Mouse (Mus musculus) gastrocnemius, postnatal 10 days (tissue): ENCODE measurements around the gene Ano1. TPM values are rescaled to one million over a fixed set of nuclear protein-coding genes. Genes with fewer than 3 reads are reported as not detected.

Source experiments
- DNase-seq: peaks from one replicate; pipeline ENCODE4 v3.0.0; 2021; ENCODE audit warnings: mixed read lengths
- total RNA-seq, 2 experiments: library from RNA; stranded (reverse); gene quantifications; 2 replicates each; pipeline ENCODE4 v1.2.3; 2021

Ano1 gene
- total RNA-seq, 2 experiments from 2014 or later: 8.6 to 11.6 TPM

DNA sequence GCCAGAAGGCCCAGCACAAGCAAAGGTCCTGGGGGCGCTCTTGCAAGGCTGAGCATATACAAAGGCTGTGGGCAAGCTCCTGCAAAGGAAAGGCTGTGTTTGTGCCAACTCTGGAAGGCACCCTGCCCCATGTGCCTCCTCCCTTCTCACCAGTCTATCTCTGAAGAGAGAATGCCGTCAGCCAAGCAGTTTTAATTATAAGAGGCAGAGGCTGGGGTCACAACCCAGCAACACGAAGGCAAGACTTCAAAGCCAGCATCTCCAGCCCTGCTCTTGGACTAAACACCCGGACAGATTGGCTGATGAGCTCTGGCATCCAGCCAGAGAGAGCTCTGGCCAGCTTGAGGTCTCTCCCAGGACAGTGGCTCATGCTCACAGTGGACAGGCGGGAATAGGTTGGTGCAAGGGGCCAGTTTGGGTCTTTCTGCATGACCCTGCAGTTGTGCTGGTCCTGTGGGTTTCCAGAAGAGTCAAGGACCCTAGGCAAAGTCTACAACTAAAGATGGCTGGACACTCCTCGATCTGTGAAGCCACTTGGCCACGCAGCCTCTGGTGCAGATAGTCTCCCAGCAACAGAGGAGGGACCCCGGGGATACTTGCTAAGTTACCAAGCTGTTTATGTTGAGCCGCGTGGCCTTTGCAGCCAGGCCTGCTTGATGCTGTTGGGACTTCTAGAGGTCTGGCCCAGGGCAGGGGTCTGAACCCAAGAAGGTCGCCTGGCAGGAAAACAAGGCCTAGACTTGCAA is 12.9 kb upstream of the Ano1 start:
- DNase-seq: peak; percentile 40

DNA sequence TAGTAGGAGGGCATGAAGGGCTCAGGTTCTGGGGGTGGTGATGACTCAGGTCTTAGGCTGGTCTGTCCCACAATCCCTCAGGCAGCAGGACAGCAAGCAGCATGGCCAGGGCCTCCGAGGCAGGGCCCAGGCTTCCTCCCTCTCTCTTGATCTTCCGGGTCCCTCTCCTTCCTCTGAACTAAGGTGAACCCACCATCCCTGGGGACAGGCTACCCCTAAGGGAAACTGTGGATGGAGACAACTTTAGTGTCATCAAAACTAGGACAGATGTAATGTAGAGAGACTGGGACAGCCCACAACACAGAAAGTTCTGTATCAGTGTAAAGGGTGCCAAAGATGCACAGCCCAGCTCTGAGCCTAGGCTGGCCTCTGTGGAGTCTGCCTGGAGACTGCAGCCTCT is 12.2 kb upstream of the Ano1 start:
- no peak for DNase-seq

DNA sequence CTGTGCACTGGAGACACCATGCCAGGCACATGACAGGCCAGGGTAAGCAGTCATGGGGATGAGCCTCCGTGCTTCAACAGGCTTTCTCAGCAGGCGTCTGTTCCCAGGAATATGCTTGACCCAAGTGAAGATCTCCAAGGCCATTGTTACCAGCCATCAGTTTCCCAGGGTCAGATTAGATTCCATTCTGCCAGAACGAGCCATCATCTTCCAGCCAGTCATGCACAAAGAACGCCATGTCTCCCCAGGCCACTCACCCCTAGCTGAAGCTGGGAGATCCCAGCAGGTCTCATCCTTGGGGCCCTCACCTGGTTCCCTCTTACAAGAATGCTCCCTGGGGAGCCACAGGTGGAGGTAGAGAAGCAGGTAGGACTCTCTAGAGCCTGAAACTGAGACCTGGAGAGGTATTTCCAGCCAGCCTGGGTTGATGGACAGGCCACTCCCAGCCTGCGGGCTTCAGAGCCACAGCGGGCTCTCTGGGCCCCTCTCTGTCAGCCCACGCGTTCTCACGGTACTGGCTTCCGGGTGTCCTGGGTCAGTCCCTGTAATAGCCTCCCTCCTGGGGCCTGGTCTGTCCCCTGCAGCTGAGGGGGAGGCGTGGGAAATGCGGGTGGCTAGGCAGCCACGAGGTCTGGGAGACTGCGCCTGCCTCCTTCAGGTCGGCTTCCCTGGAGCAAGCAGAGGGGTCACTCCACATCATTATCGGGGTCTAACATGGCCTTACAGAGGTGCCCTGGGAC is 10.9 kb upstream of the Ano1 start:
- no peak for DNase-seq

DNA sequence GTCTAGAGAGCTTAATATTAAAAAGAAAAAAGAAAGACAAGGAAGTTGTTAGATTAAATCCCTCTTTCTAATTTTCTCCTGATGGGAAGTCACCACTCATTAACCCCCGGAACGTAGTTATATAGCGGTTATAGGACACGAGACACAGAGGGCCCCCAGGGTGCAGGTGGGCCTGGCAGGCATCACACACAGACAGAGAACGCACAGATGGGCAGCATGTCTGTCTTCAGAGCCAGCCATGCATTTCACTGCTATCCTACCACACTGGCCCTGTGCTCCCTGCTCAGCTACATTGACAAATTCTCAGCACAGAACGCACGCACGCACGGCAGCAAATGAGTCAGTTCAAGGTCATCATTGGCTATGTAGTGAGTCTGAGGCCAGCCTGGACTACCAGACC is 8.5 kb upstream of the Ano1 start:
- DNase-seq: no peak

DNA sequence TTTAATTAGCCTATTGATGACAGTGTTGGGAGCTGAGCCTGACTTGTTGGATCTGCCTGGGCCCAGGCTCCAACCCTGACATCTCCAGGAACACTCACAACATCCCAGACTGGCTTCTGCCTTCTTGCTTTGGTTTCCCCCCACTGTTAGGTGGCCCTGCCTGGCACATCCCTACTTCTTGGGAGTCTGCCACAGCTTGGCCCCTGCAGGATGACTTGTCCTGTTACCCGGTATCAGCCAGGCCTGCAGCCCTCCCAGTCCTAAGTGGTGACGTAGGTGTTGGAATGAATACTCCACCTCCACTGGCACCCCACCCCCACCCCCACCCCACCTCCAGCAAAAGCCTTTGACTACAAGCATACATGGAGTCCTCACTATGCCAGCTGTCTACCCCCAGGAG is 7.7 kb upstream of the Ano1 start:
- no peak for DNase-seq

DNA sequence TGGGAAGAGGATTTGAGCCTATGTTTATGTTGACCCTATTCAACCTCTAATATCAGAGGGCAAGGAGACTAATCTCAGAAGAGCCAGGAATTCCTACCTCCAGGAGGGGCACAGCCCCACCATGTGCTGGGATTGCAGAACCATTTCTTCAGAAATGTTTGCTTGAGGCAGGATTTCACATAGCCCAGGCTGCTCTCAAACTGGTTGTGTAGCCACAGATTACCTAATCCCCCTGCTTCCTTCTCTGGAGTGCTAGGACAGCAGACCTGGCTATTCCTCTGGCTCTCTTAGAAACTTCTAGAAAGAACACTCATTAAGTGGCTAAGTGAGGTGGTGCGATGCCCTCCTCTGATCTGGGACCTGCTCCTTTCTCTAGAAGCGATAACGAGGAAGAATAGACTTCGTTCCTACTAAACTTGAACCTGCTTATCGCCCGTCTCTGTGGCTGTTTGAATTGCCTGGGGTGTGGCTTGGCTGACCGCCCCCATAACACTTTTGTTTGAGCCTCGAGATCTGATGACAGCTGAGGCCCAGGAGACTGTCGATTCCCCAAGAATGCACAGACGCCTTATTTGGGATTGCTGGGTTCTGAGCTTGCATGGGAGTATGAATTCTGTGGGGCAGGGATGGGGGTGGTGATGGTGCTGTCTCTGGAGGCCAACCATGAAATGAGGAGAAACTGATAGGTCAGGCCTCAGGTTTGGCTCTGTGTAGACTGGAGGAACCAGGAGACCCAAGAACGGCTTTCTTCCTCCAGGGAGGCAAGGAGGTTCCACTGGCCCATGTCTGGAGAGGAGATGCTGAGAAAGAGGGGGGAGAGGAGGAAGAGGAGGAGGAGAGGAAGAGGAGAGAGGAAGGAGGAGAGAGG is 4.0 kb upstream of the Ano1 start:
- no peak for DNase-seq

DNA sequence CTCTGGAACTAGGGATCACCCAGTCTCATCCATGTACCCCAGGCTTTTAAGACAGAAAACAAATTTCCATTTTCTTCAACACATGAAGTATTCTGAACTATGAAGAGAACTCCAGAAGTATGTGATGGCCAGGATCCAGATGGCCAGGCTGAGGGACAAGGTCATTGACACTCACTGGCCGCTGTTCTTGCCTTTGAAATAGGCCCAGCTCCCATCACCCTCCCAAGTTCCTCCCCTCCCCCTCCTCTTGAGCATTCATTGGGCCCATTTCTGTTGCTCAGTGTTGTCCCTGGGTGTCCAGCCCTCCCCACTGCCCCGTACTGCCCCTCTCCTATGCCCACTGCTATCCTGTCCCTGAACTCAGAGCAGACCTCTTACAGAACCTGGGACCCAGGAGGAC is 2.9 kb upstream of the Ano1 start:
- DNase-seq: no peak

DNA sequence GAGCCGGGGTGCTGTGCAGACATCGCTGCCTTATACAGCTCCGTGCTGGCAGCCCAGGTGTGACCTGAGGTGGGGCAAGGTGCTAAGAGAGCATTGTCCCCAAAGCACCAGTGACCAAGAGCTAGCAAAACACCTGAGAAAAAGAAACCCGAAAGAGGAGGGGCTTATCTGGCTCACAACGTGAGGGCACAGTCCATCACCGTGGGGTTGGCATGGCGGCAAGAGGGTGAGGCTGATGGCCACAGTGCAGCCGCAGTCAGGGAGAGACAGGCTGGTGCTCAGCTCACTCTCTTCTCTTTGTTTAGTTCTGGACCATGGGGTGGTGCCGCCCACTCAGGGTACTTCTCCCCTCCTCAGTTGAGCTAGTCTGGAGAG is 1.9 kb upstream of the Ano1 start:
- no peak for DNase-seq

DNA sequence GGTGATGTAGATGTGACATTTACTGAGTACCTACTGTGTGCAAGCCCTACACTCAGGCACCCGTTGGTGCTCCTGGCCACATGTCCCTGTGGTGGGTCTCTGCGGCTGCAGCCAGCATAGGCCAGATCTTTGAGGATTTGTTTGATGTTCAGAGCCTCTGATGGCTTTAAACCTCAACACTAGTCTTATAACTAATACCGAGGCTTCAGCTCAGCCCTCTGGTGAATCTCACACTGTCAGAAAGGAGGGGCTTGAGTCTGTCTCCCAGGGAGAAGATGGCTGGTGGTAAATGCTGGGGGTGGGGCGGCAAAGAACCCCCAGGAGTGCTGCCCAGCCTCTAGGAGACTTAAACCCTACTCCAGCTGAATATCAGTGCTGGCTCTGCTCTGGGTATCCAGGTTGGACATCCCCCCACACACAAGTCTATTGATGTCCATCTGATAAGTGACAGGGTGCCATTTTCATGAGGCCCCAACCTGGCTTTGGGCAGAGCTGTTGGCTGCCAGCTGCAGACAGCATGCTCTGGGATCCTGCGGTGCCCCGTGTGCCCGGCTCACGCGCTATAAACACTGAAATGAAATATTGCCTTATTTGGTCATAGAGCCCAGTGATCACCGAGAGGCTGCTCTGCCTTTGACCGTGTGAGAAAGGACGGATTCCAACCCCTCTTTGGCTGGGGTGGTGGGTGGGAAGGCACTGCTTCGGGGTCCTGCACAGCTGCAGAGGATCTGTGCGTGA is 1.3 kb upstream of the Ano1 start:
- no peak for DNase-seq

DNA sequence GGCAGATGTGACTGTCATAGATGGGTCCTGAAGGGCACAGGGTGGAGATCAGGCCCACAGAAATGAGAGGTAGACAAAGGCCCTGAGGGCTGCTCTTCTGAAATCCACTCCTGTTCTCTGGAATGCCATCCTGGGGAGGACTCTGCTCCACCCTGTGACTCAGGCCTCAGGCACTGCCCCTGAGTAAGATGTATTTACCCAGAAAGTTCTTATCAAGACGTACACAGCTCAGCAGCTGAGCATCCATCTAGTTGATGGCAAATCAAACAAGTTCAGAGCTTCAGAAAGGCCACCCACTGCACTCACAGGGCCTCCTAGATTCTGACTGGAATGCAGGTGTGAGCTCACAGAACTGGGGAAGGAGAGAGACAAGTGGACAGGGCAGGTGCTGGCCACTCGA is 4.0 kb downstream of the Ano1 start:
- DNase-seq: no peak

DNA sequence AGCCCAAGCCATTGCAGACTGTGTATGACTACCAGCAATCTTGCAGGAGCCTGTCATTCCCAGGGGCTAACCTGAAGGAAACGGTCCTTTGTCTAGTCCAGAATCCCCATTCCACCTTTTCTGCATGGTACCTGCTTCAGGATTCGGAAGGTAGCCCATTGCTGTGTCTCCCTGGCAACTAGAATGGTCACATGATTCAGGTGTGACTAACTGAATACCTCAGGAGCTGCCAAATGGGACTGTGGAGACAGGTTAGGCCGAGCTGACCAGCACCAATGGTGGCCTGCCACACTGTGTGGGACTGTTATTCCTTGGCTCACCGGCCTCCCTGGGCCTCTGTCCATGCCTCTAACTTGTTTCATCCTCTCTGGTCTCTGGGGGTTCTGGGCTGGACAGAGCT is 5.3 kb downstream of the Ano1 start:
- DNase-seq: no peak

DNA sequence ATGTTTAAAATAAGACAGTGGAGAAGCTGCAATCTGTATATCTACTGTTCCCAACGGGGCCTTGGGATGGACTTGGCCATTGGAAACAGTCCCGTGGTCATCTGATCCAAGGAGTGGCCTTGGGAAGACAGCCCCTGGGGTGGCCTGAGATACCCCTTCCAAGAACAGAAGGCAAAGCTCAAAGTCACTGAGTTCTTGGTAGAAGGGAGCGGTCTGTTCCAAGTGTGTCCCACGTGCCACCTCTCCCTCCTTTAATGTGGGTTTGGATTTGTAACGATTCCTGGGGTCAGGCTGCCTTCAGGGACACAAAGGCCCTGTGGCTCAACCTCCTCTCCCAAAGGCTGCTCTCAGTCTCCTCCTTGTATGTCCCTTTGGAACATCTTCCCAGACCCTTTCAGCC is 7.9 kb downstream of the Ano1 start:
- DNase-seq: no peak

DNA sequence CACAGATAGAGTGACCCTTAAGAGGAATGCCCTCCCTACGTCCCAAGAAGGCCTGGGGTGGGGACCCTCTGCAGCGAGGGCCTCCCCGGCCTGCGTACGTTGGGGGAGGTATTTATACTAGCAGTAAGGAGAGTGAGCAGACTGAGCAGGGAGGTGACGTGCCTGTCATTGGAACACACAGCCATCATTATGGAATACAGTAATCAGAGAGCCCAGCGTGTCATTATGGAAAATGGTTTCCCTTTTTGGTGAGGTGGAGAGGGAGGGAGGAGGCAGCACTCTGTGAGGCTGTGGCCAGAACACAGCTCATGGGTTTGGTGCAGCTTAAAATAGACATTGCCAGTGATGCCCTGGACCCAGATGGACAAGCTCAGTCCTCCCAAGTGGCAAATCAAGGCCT is 11.1 kb downstream of the Ano1 start:
- DNase-seq: no peak

DNA sequence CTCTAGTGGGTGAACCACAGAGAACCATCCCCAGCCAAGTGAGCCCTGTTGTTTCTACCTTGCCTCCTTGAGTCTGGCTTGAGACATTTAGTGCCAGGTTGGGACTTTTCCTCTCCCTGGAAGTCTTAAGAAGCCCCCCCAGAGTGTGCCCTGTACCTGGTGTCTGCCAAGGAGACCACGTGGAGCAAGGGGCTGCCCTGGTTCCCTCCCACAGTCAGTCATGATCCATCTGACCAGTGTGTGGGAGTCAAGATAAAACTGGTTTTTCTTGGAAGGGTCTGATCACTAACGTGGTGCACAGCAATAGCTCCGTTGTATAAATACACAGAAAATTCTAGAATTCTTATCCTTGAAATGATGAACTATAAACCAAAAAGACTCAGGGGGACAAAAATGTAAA is 12.0 kb downstream of the Ano1 start:
- DNase-seq: no peak

DNA sequence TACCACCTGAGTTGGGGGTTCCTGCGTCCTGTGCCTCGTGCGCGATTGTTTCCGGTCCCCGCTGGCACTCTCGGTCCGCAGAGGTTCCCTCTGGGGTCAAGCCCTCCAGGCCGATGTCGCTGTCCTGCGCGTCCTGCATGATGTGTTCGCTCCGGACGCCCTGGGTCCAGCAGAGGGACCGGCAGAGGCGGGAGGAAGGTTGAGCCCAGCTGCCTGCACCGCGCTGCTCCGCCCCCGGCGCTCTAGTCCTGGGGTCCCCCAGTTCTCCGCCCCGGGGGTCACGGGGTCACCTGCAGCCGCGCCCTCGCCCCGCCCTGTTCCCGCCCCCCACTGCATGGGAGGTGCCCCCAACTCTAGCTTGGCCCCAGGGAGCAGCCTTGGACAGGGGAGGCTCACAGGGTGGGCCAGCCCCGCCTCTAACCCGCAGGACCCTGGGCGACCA is 13.4 kb downstream of the Ano1 start:
- DNase-seq: no peak

DNA sequence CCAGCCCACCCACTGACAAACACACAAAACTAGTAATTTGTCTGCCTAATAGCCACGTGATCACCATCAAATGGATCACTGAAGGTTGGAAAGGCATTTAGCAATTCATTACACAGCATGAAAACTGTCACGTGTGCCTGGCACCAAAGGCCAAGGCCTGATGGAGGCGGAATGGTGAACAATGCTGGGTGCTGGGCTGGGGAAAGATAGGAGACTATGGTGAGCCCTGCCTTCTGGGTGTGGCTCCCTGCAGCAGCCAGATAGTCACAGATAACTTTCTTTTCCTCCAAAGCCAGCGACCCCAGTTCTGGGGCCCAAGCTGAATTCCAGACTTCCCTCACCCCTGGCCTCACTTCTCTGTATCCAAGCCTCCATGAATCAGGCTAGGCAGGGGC is 19.9 kb downstream of the Ano1 start:
- no peak for DNase-seq

DNA sequence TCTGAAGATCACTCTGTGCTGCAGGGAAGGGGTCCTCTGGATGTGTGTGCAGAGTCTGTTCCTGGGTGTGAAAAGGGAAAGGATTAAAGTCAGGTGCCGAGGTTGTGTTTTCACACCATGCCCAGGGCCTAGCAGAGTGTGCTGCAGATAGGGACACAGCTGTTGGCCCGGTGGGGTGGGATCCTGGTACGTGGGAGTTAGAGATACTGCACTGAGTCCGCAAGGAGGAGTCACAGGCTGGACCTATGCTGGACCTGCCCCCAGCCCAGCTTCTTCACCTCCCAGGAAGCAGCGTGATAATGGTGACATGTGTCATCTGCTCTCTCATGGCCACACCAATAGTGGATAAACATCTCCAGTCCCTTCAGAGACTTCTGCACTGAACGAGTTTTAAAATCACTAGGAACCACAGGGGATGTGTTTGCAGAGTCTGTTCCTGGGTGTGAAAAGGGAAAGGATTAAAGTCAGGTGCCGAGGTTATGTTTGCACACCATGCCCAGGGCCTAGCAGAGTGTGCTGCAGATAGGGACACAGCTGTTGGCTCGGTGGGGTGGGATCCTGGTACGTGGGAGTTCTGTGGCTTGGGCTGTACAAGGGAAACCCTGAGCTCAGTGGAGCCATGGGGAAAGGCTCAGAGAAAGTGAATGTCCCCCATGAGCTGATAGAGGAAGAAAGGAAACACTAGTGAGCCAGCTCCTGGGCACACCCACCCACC is 20.4 kb downstream of the Ano1 start:
- DNase-seq: no peak

DNA sequence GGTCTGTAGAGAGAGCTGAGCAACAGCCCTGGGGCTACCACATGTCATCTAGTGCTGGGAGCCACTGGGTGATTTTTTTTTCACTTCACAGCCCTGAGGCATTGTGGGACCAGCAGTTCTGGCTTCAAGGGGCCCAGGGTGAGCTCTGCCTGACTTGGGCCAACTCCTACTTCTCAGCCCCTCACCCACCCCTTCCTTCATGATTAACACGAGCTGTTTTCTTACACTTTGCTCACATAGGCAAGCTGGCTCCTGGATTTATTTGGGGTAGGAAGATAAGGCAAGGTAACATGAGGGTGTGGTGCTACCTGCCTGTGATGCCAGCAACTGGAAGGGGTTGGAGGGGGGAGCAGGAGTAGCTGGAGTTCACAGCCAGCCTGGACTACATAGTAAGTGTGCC is 27.5 kb downstream of the Ano1 start:
- DNase-seq: no peak

DNA sequence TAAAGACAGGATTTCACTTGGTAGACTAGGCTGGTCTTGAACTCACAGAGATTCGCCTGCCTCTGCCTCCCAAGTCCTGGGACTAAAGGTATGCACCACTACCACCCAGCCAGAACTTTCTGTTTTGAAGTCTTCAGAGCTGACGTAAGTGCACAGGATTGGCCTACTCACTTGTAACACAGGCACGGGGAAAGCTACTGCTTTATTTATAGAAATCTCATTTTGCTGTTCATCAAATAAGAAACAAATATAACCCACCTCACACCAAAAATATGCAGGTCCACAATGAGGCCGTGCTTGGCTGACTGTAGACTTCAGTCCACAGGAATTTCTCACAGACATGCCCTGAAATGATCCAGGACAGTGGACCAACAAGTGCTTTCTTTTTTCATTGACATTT is 31.8 kb downstream of the Ano1 start:
- DNase-seq: no peak

DNA sequence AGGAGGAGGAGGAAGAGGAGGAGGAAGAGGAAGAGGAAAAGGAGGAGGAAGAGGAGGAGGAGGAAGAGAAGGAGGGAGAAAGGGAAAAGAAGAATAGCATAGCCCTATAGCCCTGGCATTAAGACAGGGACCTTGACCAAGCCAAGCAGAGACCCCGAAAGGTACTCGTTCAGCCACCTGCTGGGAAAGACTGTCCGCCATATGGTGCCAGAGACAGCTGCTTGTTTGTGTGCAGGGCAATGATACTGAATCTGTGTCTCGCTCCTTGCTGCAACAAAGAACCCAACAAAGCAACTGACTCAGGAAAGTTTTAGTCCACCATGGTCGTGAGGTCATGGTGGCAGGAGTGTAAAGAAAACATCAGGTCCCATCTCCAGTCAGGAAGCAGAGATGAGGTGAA is 34.0 kb downstream of the Ano1 start:
- no peak for DNase-seq

DNA sequence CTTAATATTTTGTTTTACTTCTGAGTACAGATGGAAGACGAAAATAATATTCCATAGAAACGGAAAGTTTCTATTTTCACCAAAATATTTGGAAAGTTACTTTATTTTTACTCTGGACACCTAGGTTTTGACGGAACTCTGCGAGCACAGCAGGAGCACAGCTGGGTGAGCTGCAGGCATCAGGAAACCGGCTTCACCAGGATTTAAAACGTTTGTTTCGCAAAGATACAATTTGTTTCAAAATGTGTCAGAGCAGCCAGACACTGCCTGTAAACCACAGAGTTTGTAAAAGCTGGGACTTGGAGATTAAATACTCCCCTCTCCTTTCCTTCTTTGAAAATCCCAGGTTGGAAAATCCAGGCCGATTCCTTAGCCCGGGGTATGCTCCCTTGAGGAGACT is 53.9 kb downstream of the Ano1 start:
- DNase-seq: no peak
